Mouse (Mus musculus) inflammation-experienced regulatory T-cells (primary cell): ENCODE data around the gene Zfp418. TPM values are rescaled to one million over a fixed set of nuclear protein-coding genes. Genes with fewer than 3 reads are reported as not detected.

Source experiments
- polyA plus RNA-seq, 2 experiments: library from polyadenylated mRNA; unstranded; fragments of 100-300 nt; shearing (Covaris generic); gene quantifications; one replicate each; pipeline ENCODE4 v1.2.1; 2017

Zfp418 gene
- polyA plus RNA-seq = 1 to 10 TPM in 1 of 2 experiments, under 1 TPM in 1; 0.67 to 6.8 TPM

DNA sequence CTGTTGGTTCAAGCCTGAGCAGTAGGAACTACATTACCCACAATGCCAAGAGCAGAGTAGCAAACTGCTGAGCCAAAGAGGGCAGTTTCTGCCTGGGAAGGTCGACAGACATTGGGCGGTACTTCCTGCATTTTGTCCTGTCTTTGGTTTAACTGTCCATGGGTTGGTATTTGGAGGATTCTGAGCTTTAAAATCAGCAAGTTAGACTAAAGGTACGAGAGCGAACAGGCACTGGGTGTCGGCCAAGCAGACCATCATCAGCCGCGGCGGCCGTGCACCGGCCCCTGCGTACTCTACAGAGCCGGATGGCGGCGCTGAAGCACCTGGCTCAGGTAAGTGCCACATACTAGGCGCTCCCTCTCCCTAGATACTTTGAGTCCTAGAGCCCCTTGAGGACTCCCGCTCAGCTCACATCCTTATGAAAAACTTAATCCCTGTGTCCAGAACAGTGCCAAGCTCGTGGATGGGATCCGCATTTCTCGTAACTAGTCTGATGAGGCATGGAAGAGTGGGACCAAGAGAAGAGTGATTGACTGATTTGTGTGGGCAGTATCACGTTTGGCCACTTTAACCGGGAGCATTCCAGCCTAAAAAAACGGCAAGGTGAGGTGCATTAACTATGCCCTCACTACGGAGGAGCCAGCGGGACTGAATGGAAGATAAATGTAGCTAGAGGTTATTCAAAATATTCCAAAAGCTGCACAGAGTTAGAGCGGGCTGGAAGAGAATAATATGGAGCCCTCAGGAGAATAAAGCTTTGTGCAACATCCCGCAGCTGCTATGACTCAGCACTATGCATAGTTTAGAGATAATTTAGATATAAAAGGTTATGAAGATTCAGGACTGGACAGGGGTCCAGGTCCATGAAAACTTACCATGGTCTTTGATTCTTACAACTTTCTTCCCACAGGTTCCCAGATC lies at the start of gene Zfp418:
Gene Zfp418, plus strand, starts transcription at position 104 of the 921 bp plus-strand sequence.

DNA sequence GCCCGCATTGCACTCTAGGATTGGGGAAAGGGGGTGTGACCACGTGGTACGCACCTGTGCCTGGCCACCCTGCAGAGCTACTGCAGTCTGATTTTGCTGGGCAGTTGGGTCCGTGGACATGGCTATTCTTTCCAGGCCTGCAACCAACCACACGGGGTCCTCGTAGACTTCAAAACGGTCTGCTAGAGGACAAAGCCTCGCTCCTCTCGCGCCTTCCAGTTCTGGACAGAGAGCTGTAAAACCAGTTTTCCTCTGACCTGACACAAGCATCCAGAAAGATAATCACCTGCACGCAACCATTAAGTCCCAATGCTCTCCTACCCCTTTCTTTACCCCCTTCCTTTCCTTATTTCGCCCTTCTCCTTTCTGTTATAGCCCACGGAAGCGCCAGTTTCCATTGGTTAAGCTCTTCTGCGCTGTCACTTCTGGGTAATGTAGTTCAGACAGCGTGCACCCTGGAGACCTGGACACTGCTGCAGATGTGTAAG lies 34.7 kb upstream of the Zfp418 start, which contains the start of gene Zfp773:
Gene Zfp773, minus strand, starts transcription at position 377 of the 488 bp plus-strand sequence.

DNA sequence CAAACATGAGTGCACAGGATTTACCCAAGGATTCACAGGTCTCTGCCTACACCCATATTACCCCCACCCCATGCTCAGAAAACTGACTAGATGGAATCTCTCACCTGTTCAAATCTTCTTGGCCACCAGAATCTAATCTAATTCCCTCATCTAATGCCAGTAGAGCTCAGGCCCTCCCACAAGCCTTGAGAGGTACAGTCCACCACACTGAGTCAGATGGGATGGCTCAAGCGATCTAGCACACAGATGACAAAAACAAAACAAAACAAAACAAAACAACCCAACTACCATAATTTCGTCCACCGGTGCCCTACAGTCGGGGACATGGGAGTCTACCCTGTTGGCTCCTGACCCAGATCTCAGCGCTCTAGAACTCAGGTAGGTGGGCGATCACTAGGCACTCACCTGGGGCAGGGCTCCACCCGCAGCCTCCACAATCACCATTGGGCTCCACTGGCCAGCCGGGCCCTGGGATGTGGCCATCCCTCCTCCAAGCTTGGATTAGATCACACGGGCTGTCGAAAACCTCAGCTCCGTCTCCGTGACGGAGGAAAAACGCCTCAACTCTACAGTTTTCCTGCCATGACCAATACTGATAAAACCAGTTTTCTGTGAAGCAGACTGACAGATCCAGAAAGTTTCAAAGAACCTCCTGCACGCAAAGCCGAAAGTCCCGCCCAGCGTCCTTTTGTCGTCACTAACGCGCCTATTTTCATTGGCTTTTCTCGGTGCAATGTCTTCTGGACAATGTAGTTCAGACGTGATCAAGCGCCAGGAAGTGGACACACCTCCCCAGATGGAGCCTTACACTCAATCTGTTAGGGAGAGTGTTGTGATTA lies 38.4 kb downstream of the Zfp418 start, which contains the start of gene Zfp772:
Gene Zfp772, minus strand, starts transcription at position 686 of the 839 bp plus-strand sequence.

Other genes starting within 250 kb of the Zfp418 start
- 1 to 10 TPM in 1 of 2 experiments, not detected in 1; 1.2 TPM for gene Aurkc, start 176.0 kb upstream of the Zfp418 start, polyA plus RNA-seq
- 10 to 100 TPM; 27.6 to 35.4 TPM for gene Zfp954, start 49.8 kb upstream of the Zfp418 start, polyA plus RNA-seq
- 10 to 100 TPM; 12.1 to 13.1 TPM for gene Zfp773, start 34.6 kb upstream of the Zfp418 start, polyA plus RNA-seq
- 1 to 10 TPM; 4.5 to 9.6 TPM for gene Zfp772, start 38.7 kb downstream of the Zfp418 start, polyA plus RNA-seq
- gene Vmn2r29, start 76.0 kb downstream of the Zfp418 start, polyA plus RNA-seq = 1 to 10 TPM in 1 of 2 experiments, under 1 TPM in 1; 0.52 to 1.9 TPM
- 1 to 10 TPM; 2.3 to 3.9 TPM for gene Gm45844, start 107.0 kb downstream of the Zfp418 start, polyA plus RNA-seq
- gene Clcn4, start 129.5 kb downstream of the Zfp418 start, polyA plus RNA-seq = 10 to 100 TPM; 66.9 to 71.3 TPM
- under 1 TPM in 1 of 2 experiments, not detected in 1; 0.06 TPM for gene Vmn2r30, start 166.3 kb downstream of the Zfp418 start, polyA plus RNA-seq
- gene Gm45783, start 203.2 kb downstream of the Zfp418 start, polyA plus RNA-seq = not detected
- under 1 TPM; 0.24 to 0.95 TPM for gene Vmn2r31, start 228.4 kb downstream of the Zfp418 start, polyA plus RNA-seq